Mouse (Mus musculus) forebrain, embryonic 13.5 days (tissue): ENCODE measurements at regions not wholly inside any gene's neighbourhood (a gene's known extent, or its start where the extent isn't known, plus 50 kb on each side); places are given as distances from the start of the nearest gene placed in this dataset.

ENCODE experiments used
- ATAC-seq: fragments of 200-750 bp; cut with Nextera tagmentation; 2 replicates; pipeline ENCODE4 v1.8.0; 2017
- H3K27ac ChIP-seq: fragments of 300-500 bp; sonication (generic); 2 replicates; pipeline ENCODE4 v1.5.1; 2015; ENCODE audit warnings: inconsistent platforms, mild to moderate bottlenecking, moderate library complexity
- H3K27me3 ChIP-seq: fragments of 300-500 bp; sonication (generic); 2 replicates; pipeline ENCODE4 v1.6.1; 2015; ENCODE audit warnings: mild to moderate bottlenecking, inconsistent platforms
- H3K36me3 ChIP-seq: fragments of 300-500 bp; sonication (generic); 2 replicates; pipeline ENCODE4 v1.6.1; 2015; ENCODE audit warnings: mild to moderate bottlenecking, inconsistent platforms; ENCODE audit not compliant: poor library complexity, severe bottlenecking
- H3K4me1 ChIP-seq: fragments of 300-500 bp; sonication (generic); 2 replicates; pipeline ENCODE4 v1.6.1; 2015; ENCODE audit warnings: inconsistent platforms
- H3K4me2 ChIP-seq: fragments of 300-500 bp; sonication (generic); 2 replicates; pipeline ENCODE4 v1.6.1; 2015; ENCODE audit warnings: inconsistent platforms, mild to moderate bottlenecking, moderate library complexity
- H3K4me3 ChIP-seq: fragments of 300-500 bp; sonication (generic); 2 replicates; pipeline ENCODE4 v1.5.1; 2015; ENCODE audit warnings: mild to moderate bottlenecking, inconsistent platforms
- H3K9ac ChIP-seq: fragments of 300-500 bp; sonication (generic); 2 replicates; pipeline ENCODE4 v1.6.1; 2015; ENCODE audit warnings: mild to moderate bottlenecking, inconsistent platforms
- H3K9me3 ChIP-seq: fragments of 300-500 bp; sonication (generic); replicated peaks from 2 replicates; pipeline ENCODE4 v1.6.1; 2016; ENCODE audit warnings: inconsistent platforms
- WGBS: fragments of 180-500 bp; shearing (Covaris S2); methylation state at CpG from one replicate; pipeline ENCODE4 v1.1.7; 2015; 5-methylcytosine and 5-hydroxymethylcytosine counted together

DNA sequence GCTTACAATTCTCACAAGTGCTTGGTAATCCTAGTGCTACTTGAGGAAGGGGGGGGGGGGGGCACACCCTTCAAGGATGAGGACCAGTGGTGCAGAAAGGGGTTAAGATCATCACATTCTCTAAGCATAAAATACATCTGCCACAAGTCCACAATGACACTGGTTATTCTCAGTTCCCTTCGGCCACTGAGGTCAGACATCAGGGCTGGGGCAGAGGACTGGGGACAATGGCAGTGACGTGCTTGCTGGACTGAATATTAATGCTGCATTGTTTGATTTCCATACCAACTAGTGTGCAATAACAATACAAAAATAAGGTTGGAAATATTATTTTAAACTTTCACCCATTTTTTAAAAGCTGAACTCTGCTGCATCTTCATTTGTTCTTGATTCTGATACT lies 2779.1 kb downstream of the 9330182O14Rik start:
- no peak overlapping the region for H3K4me3 ChIP-seq
- no peaks in the 10 kb centered on the region for H3K4me1 ChIP-seq
- WGBS: 24% methylated on average over 2 of the region's 2 CpGs
- no peak overlapping the region for H3K9ac ChIP-seq
- peak; percentile 27; the same call in 1 of the 2 replicates for ATAC-seq
- H3K4me2 ChIP-seq: no peak overlapping the region
- H3K27me3 ChIP-seq: no peaks in the 10 kb centered on the region
- no peaks in the 10 kb centered on the region for H3K9me3 ChIP-seq
- no peak overlapping the region for H3K27ac ChIP-seq
- no peaks in the 10 kb centered on the region for H3K36me3 ChIP-seq

- Histone ChIP-seq H3K4me2 (no peak overlapping the region), H3K36me3 (no peaks in the 10 kb centered on the region), H3K4me3 (no peak overlapping the region), H3K9ac (no peak overlapping the region), H3K27me3 (no peaks in the 10 kb centered on the region), H3K9me3 (no peaks in the 10 kb centered on the region), H3K27ac (no peak overlapping the region), H3K4me1 (no peaks in the 10 kb centered on the region)
- peak; percentile 80 for ATAC-seq
- 9% methylated on average over 3 of the region's 3 CpGs for WGBS
These were observed 2779.9 kb downstream of the 9330182O14Rik start for GRCm38 (mm10) chr15:42914099-42914498.

DNA sequence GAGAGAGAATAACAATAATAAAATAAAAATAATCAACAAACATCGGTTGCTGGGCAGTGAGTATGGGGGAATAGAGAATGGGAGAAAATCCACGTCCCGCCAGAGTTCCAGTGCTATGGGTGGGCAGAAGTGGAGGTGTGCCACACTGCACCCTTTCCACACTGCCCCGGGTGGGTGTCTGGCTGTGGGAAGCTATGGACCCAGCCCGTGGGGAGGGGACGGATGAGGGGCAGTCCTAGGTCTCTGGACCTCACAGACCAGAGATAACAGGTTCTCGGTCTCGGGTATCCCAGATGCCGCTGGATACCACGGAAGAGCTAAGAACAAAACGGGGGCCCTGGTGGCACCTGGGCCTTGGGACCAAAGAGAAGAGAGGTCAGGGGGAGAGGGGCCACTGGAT lies 2781.0 kb downstream of the 9330182O14Rik start:
- Histone ChIP-seq H3K27ac (no peak overlapping the region), H3K27me3 (no peaks in the 10 kb centered on the region), H3K4me3 (no peak overlapping the region), H3K4me1 (no peaks in the 10 kb centered on the region), H3K9me3 (no peaks in the 10 kb centered on the region), H3K4me2 (no peak overlapping the region), H3K36me3 (no peaks in the 10 kb centered on the region), H3K9ac (no peak overlapping the region)
- 92% methylated on average over 11 of the region's 11 CpGs for WGBS
- ATAC-seq: no peak

GRCm38 (mm10) chr15:42921618-42922017 lies 2787.5 kb downstream of the 9330182O14Rik start:
- H3K4me2 ChIP-seq: no peak overlapping the region
- H3K4me1 ChIP-seq: no peaks in the 10 kb centered on the region
- 81% methylated on average over 3 of the region's 3 CpGs for WGBS
- H3K9me3 ChIP-seq: no peaks in the 10 kb centered on the region
- no peak overlapping the region for H3K27ac ChIP-seq
- no peaks in the 10 kb centered on the region for H3K36me3 ChIP-seq
- H3K27me3 ChIP-seq: no peaks in the 10 kb centered on the region
- no peak for ATAC-seq
- H3K4me3 ChIP-seq: no peak overlapping the region
- H3K9ac ChIP-seq: no peak overlapping the region

DNA sequence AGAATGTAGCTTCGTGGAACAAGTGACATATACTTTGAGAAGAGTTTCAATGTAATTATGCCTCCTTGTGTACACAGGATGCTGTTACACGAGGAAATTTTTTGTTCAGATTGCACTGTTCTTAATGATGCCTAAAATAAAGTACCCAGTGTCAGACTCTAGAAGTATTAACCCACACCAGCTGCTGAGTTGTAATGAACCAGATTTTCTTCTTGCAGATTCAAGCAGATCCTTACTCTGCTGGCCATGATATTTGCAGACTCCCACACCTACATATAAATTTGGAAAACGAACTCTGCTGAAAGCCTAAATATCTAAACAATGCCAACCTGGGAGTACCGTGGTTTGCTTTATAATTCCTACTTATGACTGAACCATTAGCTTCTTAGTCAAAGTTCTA lies 2794.2 kb downstream of the 9330182O14Rik start:
- no peak for ATAC-seq
- Histone ChIP-seq H3K4me2 (no peak overlapping the region), H3K9me3 (no peaks in the 10 kb centered on the region), H3K27ac (no peak overlapping the region), H3K9ac (no peak overlapping the region), H3K4me3 (no peak overlapping the region), H3K36me3 (no peaks in the 10 kb centered on the region), H3K27me3 (no peaks in the 10 kb centered on the region), H3K4me1 (no peaks in the 10 kb centered on the region)
- 82% methylated on average over 4 of the region's 4 CpGs for WGBS

GRCm38 (mm10) chr15:42944610-42945009 lies 2810.4 kb downstream of the 9330182O14Rik start:
- Histone ChIP-seq H3K9me3 (no peaks in the 10 kb centered on the region), H3K36me3 (no peaks in the 10 kb centered on the region), H3K4me1 (no peaks in the 10 kb centered on the region), H3K9ac (no peak overlapping the region), H3K4me2 (no peak overlapping the region), H3K27me3 (no peaks in the 10 kb centered on the region), H3K27ac (no peak overlapping the region), H3K4me3 (no peak overlapping the region)
- ATAC-seq: no peak
- 76% methylated on average over 1 of the region's 1 CpGs for WGBS

DNA sequence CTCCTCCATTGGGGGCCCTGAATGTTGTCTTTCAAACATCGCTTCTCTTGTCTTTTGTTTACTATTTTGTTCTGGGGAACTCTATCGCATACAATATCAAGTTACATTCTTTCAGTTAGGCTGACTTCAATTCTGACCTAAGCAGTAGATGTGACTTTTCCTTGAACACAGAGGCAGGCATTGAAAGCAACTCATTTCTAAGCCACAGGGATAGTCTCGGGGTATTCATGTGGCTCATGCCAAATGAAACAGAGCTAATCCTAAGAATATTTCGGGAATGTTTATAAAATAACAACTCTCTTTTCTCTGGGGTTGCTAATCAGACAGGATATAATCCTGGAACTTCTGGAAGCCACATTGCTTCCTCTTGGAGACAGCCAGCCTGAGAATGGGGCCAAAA lies 2821.0 kb downstream of the 9330182O14Rik start:
- Histone ChIP-seq H3K36me3 (no peaks in the 10 kb centered on the region), H3K27ac (no peak overlapping the region), H3K4me2 (no peak overlapping the region), H3K4me1 (no peaks in the 10 kb centered on the region), H3K4me3 (no peak overlapping the region), H3K27me3 (no peaks in the 10 kb centered on the region), H3K9ac (no peak overlapping the region), H3K9me3 (no peaks in the 10 kb centered on the region)
- WGBS: 69% methylated on average over 4 of the region's 4 CpGs
- no peak for ATAC-seq

- Histone ChIP-seq H3K4me2 (no peak overlapping the region), H3K27me3 (no peaks in the 10 kb centered on the region), H3K36me3 (no peaks in the 10 kb centered on the region), H3K27ac (no peak overlapping the region), H3K4me3 (no peak overlapping the region), H3K9ac (no peak overlapping the region), H3K9me3 (no peaks in the 10 kb centered on the region), H3K4me1 (no peaks in the 10 kb centered on the region)
- peak; percentile 91 for ATAC-seq
- 16% methylated on average over 11 of the region's 11 CpGs for WGBS
These were observed 2828.7 kb downstream of the 9330182O14Rik start for GRCm38 (mm10) chr15:42962747-42963338.

- Histone ChIP-seq H3K4me1 (no peaks in the 10 kb centered on the region), H3K4me2 (no peak overlapping the region), H3K9ac (no peak overlapping the region), H3K4me3 (no peak overlapping the region), H3K27ac (no peak overlapping the region), H3K36me3 (no peaks in the 10 kb centered on the region), H3K9me3 (no peaks in the 10 kb centered on the region), H3K27me3 (no peaks in the 10 kb centered on the region)
- 83% methylated on average over 3 of the region's 3 CpGs for WGBS
- no peak for ATAC-seq
These were observed 2831.1 kb downstream of the 9330182O14Rik start for GRCm38 (mm10) chr15:42965314-42965713.
